Mouse (Mus musculus) thymus, adult 2 months (tissue): ENCODE data around the gene Tnk2.

Experiments used
- CTCF ChIP-seq: fragments of 200-500 bp; IDR thresholded peaks from 2 replicates; pipeline ENCODE4 v1.5.1; 2012; ENCODE audit warnings: mild to moderate bottlenecking, control low read depth, low read length, moderate library complexity, borderline replicate concordance; ENCODE audit not compliant: control insufficient read depth, poor library complexity, insufficient read depth; ENCODE audit errors: extremely low read depth
- POLR2A ChIP-seq: fragments of 200-500 bp; IDR thresholded peaks from 2 replicates; pipeline ENCODE4 v1.6.1; 2012; ENCODE audit warnings: mild to moderate bottlenecking, low read length, control low read depth, moderate library complexity; ENCODE audit not compliant: control insufficient read depth, poor library complexity, insufficient read depth; ENCODE audit errors: extremely low read depth

GRCm38 (mm10) chr16:32688770-32689169, 45.1 kb downstream of the Tnk2 start:
- TF ChIP-seq POLR2A: no peak
- TF ChIP-seq CTCF: no peak
